Mouse (Mus musculus) G1E (cell line): Measurements from ENCODE around the gene Gm12117.

ENCODE experiments used
- CTCF ChIP-seq: IDR thresholded peaks from 2 replicates; pipeline ENCODE4 v1.5.1; 2012; ENCODE audit warnings: low read depth, low read length, inconsistent platforms, mixed read lengths
- GATA1 ChIP-seq: IDR thresholded peaks from 2 replicates; pipeline ENCODE4 v1.6.1; 2012; ENCODE audit warnings: borderline replicate concordance, low read length, inconsistent platforms, mixed read lengths
- TAL1 ChIP-seq: conservative IDR thresholded peaks from 2 replicates; pipeline ENCODE4 v1.6.1; 2012; ENCODE audit warnings: low read depth, low read length, inconsistent platforms, mixed read lengths

DNA sequence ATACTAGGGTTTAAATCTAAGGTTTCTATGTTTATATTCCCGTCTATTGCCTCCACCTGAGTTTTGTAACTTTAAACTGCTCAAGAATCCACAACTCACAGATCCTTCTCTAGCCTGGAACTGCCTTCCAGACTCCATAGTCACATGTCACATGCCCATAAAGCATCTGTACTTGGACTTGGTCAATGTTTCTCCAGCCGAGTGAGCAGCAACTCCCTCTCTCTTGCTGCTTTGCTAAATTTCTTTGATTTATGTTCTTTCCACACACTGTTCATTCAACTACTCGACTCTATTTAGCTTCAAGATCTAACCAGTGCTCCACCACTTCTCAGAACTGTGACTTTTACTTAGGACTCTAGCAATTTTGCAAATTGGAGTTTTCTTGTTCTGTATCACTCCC is 1.7 kb downstream of the Gm12117 start:
- TF ChIP-seq CTCF (no peak), GATA1 (no peak), TAL1 (no peak)
